Mouse (Mus musculus): ENCODE results near the gene St6galnac6.

GRCm38 (mm10) chr2:32568149-32568548 is 31.4 kb upstream of the St6galnac6 start:
- TF ChIP-seq TAL1 (IDR thresholded peaks at IDR 0.05; ENCODE audit: low read length): no peak
- TF ChIP-seq GATA1 (IDR thresholded peaks at IDR 0.05; ENCODE audit: low read length): no peak

Data from erythroblast, embryonic 14.5 days (primary cell).